Mouse (Mus musculus) olfactory bulb, adult 2 months (tissue): ENCODE measurements at regions not wholly inside any gene's neighbourhood (a gene's known extent, or its start where the extent isn't known, plus 50 kb on each side); places are given as distances from the start of the nearest gene placed in this dataset.

Source experiments
- CTCF ChIP-seq: fragments of 200-500 bp; IDR thresholded peaks from 2 replicates; pipeline ENCODE4 v1.5.1; 2012; ENCODE audit warnings: low read depth, mild to moderate bottlenecking, low read length, moderate library complexity; ENCODE audit not compliant: insufficient read depth
- POLR2A ChIP-seq: fragments of 200-500 bp; IDR thresholded peaks from 2 replicates; pipeline ENCODE4 v1.6.1; 2012; ENCODE audit warnings: mild to moderate bottlenecking, low read depth, low read length, moderate library complexity; ENCODE audit not compliant: insufficient read depth

- TF ChIP-seq POLR2A, result no peak
- TF ChIP-seq CTCF, result no peak
Measured at GRCm38 (mm10) chr2:92754505-92755280, 155.2 kb downstream of the Chst1 start.
